14 mouse cellular contexts compared by ENCODE assay signal in genomic region chr6:93771081-93771480, GRCm38 (mm10).
A peak's percentile ranks its signal among the peaks of the same experiment; 100 is the strongest.
DNase-seq lines count a peak whose midpoint lies in the region; ATAC-seq and TF ChIP-seq lines count a peak whose summit lies in the region.
"Had no signal": no experiment of that assay in that cellular context is flagged by ENCODE, and none has a peak within 500 bp of the region (broad histone marks: within the 10 kb centered on the region; RNA-seq: fewer than 3 reads in every experiment).

No protein-coding gene starts in this region.

- no peak overlapping the region for H3K9ac ChIP-seq in intestine, postnatal 0 days (ENCODE audit: low read depth, low read length)
- H3K9ac ChIP-seq: lung, embryonic 15.5 days had no signal

- no peak for TF ChIP-seq CTCF in intestine, postnatal 0 days (IDR thresholded peaks at IDR 0.05; ENCODE audit: low read depth)

- H3K9me3 ChIP-seq in intestine, postnatal 0 days (ENCODE audit: control insufficient read depth), result no peaks in the 10 kb centered on the region
- H3K9me3 ChIP-seq: lung, embryonic 15.5 days had no signal

- 60% methylated on average over 4 of the region's 4 CpGs for WGBS in intestine, postnatal 0 days

- H3K27me3 ChIP-seq in intestine, postnatal 0 days (replicated peaks; ENCODE audit: control insufficient read depth, insufficient read depth, low read length), result no peaks in the 10 kb centered on the region
- H3K27me3 ChIP-seq: lung, embryonic 15.5 days; Patski had no signal

- H3K4me2 ChIP-seq in intestine, postnatal 0 days (replicated peaks; ENCODE audit: low read depth), result no peak overlapping the region
- H3K4me2 ChIP-seq: lung, embryonic 15.5 days had no signal

- ATAC-seq in frontal cortex, adult (ENCODE audit: low TSS enrichment), result peak; percentile 47; the same call in 1 of the 2 replicates
- ATAC-seq in megakaryocyte, adult 5-6 weeks (ENCODE audit: poor library complexity, severe bottlenecking), result peak; percentile 75
- ATAC-seq in intestine, postnatal 0 days, result no peak
- ATAC-seq: Patski had no signal

- 0 out of 2 replicates have a peak, but pooled peaks cover 3% of the 10 kb centered on the region for H3K36me3 ChIP-seq in intestine, postnatal 0 days (ENCODE audit: control insufficient read depth, insufficient read depth)
- H3K36me3 ChIP-seq: lung, embryonic 15.5 days had no signal

- H3K4me1 ChIP-seq in intestine, postnatal 0 days (replicated peaks; ENCODE audit: control insufficient read depth, insufficient read depth, low read length), result no peaks in the 10 kb centered on the region
- H3K4me1 ChIP-seq: lung, embryonic 15.5 days had no signal

- no peak for DNase-seq in frontal cortex, adult 2 months (ENCODE audit: extremely low spot score in 1 of 2, low spot score in 1 of 2)
- DNase-seq in Muller cell, postnatal 12 days (ENCODE audit: inconsistent ontology term), result peak; percentile 83
- DNase-seq in embryo, embryonic 9.5 days (ENCODE audit: extremely low spot score), result peak; percentile 22
- no peak for DNase-seq in urinary bladder, adult 18-20 months (ENCODE audit: low spot score in 2 of 2)
- no peak for DNase-seq in spleen, postnatal 10 days (ENCODE audit: low spot score in 2 of 2)
- DNase-seq: adrenal gland, postnatal 10 days; cerebellum, adult 9-11 months; gastrocnemius, postnatal 36 days; heart, postnatal 36 days had no signal

- no peak overlapping the region for H3K4me3 ChIP-seq in intestine, postnatal 0 days (ENCODE audit: low read depth, low read length)
- H3K4me3 ChIP-seq: lung, embryonic 15.5 days had no signal

- no peak overlapping the region for H3K27ac ChIP-seq in intestine, postnatal 0 days (ENCODE audit: low read depth, low read length)
- H3K27ac ChIP-seq: lung, embryonic 15.5 days had no signal

Comparison
In these comparisons a context has a peak if more than half of its experiments do, and no peak if none do; other contexts are left out.
1. DNase-seq: peak in Muller cell, postnatal 12 days (single experiment) and embryo, embryonic 9.5 days (single experiment); none in frontal cortex, adult 2 months (0 of 2), urinary bladder, adult 18-20 months (0 of 2) and spleen, postnatal 10 days (0 of 2).